In the genomic region with DNA sequence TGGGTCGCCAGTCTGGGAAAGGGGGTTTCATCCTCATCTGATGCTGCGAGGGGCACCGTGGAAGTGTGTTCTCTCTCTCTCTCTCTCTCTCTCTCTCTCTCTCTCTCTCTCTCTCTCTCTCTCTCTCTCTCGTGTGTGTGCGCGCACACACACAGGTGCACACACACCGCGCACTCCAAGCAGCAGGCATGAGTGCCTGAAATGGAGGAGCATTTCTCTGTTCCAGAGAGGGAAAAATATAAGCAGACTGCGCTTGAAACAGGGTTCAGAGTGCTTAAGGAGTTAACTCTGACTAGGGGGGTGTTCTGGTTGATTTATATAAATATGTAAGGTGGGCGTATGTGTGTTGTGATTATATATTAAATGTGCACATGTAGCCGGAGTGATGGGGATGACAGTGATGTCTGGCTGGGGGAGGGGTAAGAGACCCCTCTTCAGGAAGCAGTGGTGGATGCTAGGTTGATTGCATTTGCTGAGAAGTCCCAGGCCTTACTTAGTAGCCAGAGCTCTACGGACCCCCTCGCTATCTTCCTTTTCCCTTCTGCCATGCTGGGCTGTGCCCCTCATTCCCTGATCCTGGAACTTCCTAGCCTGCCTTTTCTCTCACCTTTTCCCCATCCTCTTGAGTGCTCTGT, we compare ENCODE assay signal across 11 mouse cellular contexts. TPM values are rescaled to one million over a fixed set of nuclear protein-coding genes. Genes with fewer than 3 reads are reported as not detected.
DNase-seq lines count a peak whose midpoint lies in the region; ATAC-seq and TF ChIP-seq lines count a peak whose summit lies in the region.
"Had no signal": no experiment of that assay in that cellular context is flagged by ENCODE, and none has a peak within 500 bp of the region (broad histone marks: within the 10 kb centered on the region; RNA-seq: fewer than 3 reads in every experiment).

No protein-coding gene starts in this region.

- H3K4me2 ChIP-seq in neural tube, embryonic 11.5 days (ENCODE audit: low read depth): peak overlapping the region; percentile 36; the same call in 1 of the 2 replicates
- 0 out of 2 replicates have a peak overlapping the region, but pooled peaks have one; percentile 14 for H3K4me2 ChIP-seq in intestine, postnatal 0 days (replicated peaks; ENCODE audit: low read depth)
- peak overlapping the region; percentile 46 for H3K4me2 ChIP-seq in stomach, embryonic 16.5 days (ENCODE audit: low read depth, low read length)

- TF ChIP-seq CTCF in intestine, postnatal 0 days (IDR thresholded peaks at IDR 0.05; ENCODE audit: low read depth): no peak

- no peak overlapping the region for H3K9ac ChIP-seq in neural tube, embryonic 11.5 days (ENCODE audit: low read length)
- H3K9ac ChIP-seq in intestine, postnatal 0 days (ENCODE audit: low read depth, low read length): no peak overlapping the region
- no peak overlapping the region; the same call in 1 of the 2 replicates for H3K9ac ChIP-seq in stomach, embryonic 16.5 days (ENCODE audit: low read length)
- H3K9ac ChIP-seq: limb, embryonic 15.5 days had no signal

- H3K4me3 ChIP-seq in heart, embryonic 10.5 days: peak overlapping the region; percentile 52; the same call in 1 of the 2 replicates
- peak overlapping the region; percentile 23 for H3K4me3 ChIP-seq in neural tube, embryonic 11.5 days (ENCODE audit: low read depth, low read length)
- H3K4me3 ChIP-seq in intestine, postnatal 0 days (ENCODE audit: low read depth, low read length): no peak overlapping the region
- H3K4me3 ChIP-seq in stomach, embryonic 16.5 days (replicated peaks; ENCODE audit: low read length): no peak overlapping the region
- H3K4me3 ChIP-seq: erythroblast, embryonic 14.5 days; limb, embryonic 15.5 days had no signal

- intact Hi-C loops in heart, postnatal 25 days (cut with DNase I): loop anchor here (10.0 kb wide), 1 partner anchor 302 kb away; no protein-coding TSS in a partner anchor

- H3K9me3 ChIP-seq in heart, embryonic 10.5 days: no peaks in the 10 kb centered on the region
- no peaks in the 10 kb centered on the region for H3K9me3 ChIP-seq in neural tube, embryonic 11.5 days (ENCODE audit: control insufficient read depth, low read length)
- H3K9me3 ChIP-seq in intestine, postnatal 0 days (ENCODE audit: control insufficient read depth): no peaks in the 10 kb centered on the region
- H3K9me3 ChIP-seq in stomach, embryonic 16.5 days (replicated peaks; ENCODE audit: control insufficient read depth, low read length): no peaks in the 10 kb centered on the region
- H3K9me3 ChIP-seq: limb, embryonic 15.5 days had no signal

- H3K36me3 ChIP-seq in heart, embryonic 10.5 days: no peaks in the 10 kb centered on the region
- H3K36me3 ChIP-seq in neural tube, embryonic 11.5 days (ENCODE audit: control insufficient read depth, insufficient read depth, low read length): no peaks in the 10 kb centered on the region
- H3K36me3 ChIP-seq in intestine, postnatal 0 days (ENCODE audit: control insufficient read depth, insufficient read depth): no peaks in the 10 kb centered on the region
- H3K36me3 ChIP-seq in stomach, embryonic 16.5 days (ENCODE audit: control insufficient read depth, insufficient read depth, low read length): no peaks in the 10 kb centered on the region
- H3K36me3 ChIP-seq: limb, embryonic 15.5 days had no signal

- DNase-seq in heart, embryonic 10.5 days (ENCODE audit: low spot score): no peak
- DNase-seq in heart, postnatal 25 days (ENCODE audit: low spot score): no peak
- no peak for DNase-seq in neural tube, embryonic 11.5 days (ENCODE audit: low spot score)
- no peak for DNase-seq in neural tube, embryonic 10.5 days (ENCODE audit: extremely low spot score, low spot score)
- DNase-seq in retina, embryonic 14.5 days (ENCODE audit: low spot score): no peak
- DNase-seq in cerebellum, postnatal 36 days: no peak
- DNase-seq: kidney, adult 11 months had no signal

- WGBS in heart, embryonic 10.5 days: 41% methylated on average over 13 of the region's 13 CpGs
- 35% methylated on average over 13 of the region's 13 CpGs for WGBS in neural tube, embryonic 11.5 days
- WGBS in intestine, postnatal 0 days: 42% methylated on average over 13 of the region's 13 CpGs
- WGBS in stomach, embryonic 16.5 days: 38% methylated on average over 13 of the region's 13 CpGs

- H3K27me3 ChIP-seq in heart, embryonic 10.5 days (ENCODE audit: insufficient read depth, poor library complexity, severe bottlenecking): peaks cover 43% of the 10 kb centered on the region
- H3K27me3 ChIP-seq in neural tube, embryonic 11.5 days (ENCODE audit: control insufficient read depth, insufficient read depth, low read length): no peaks in the 10 kb centered on the region
- no peaks in the 10 kb centered on the region for H3K27me3 ChIP-seq in intestine, postnatal 0 days (replicated peaks; ENCODE audit: control insufficient read depth, insufficient read depth, low read length)
- no peaks in the 10 kb centered on the region for H3K27me3 ChIP-seq in stomach, embryonic 16.5 days (ENCODE audit: control insufficient read depth, insufficient read depth, low read length)

- ATAC-seq in neural tube, embryonic 11.5 days (ENCODE audit: insufficient read depth, low FRiP score, low TSS enrichment): no peak
- no peak for ATAC-seq in intestine, postnatal 0 days
- no peak for ATAC-seq in stomach, embryonic 16.5 days (ENCODE audit: insufficient read depth, low FRiP score)

- no peak overlapping the region for H3K27ac ChIP-seq in heart, embryonic 10.5 days
- H3K27ac ChIP-seq in neural tube, embryonic 11.5 days (ENCODE audit: low read depth, low read length): no peak overlapping the region
- H3K27ac ChIP-seq in intestine, postnatal 0 days (ENCODE audit: low read depth, low read length): no peak overlapping the region
- H3K27ac ChIP-seq in stomach, embryonic 16.5 days (ENCODE audit: low read length): no peak overlapping the region
- H3K27ac ChIP-seq: limb, embryonic 15.5 days had no signal

- peaks cover 14% of the 10 kb centered on the region for H3K4me1 ChIP-seq in heart, embryonic 10.5 days
- no peaks in the 10 kb centered on the region for H3K4me1 ChIP-seq in neural tube, embryonic 11.5 days (ENCODE audit: control insufficient read depth, insufficient read depth, low read length)
- H3K4me1 ChIP-seq in intestine, postnatal 0 days (replicated peaks; ENCODE audit: control insufficient read depth, insufficient read depth, low read length): no peaks in the 10 kb centered on the region
- H3K4me1 ChIP-seq in stomach, embryonic 16.5 days (ENCODE audit: control insufficient read depth, insufficient read depth, low read length): no peaks in the 10 kb centered on the region
- H3K4me1 ChIP-seq: limb, embryonic 15.5 days had no signal

RNA-seq across cellular contexts. Expression of a gene that starts 1.2 kb away (rescaled TPM):
- polyA plus RNA-seq in heart, embryonic 10.5 days (2016; fragmentation: Nextera tagmentation; extraction: Ambion mirVana): 0.58 and 0.64 TPM in 2 replicates
- under 1 TPM; 0.47 to 0.95 TPM for total RNA-seq in heart, postnatal 25 days (2021)
- polyA plus RNA-seq in neural tube, embryonic 11.5 days (2014; fragmentation: Nextera tagmentation; extraction: Ambion mirVana): 3.2 and 3.5 TPM in 2 replicates
- polyA plus RNA-seq in intestine, postnatal 0 days (2015; fragmentation: Nextera tagmentation; extraction: Ambion mirVana): 0.46 and 0.64 TPM in 2 replicates
- 1.7 and 1.8 TPM in 2 replicates for polyA plus RNA-seq in stomach, embryonic 16.5 days (2015; fragmentation: Nextera tagmentation; extraction: Ambion mirVana)
- polyA plus RNA-seq: erythroblast, embryonic 14.5 days had no signal

Comparison
In these comparisons a context has a peak if more than half of its experiments do, and no peak if none do; other contexts are left out.
1. H3K4me3 ChIP-seq: peak in heart, embryonic 10.5 days (single experiment) and neural tube, embryonic 11.5 days (single experiment); none in intestine, postnatal 0 days (single experiment) and stomach, embryonic 16.5 days (single experiment).
2. Peak in every context shown above with its lines, with median percentiles within 50 percentile points of each other: H3K4me2 ChIP-seq.